Mouse (Mus musculus): ENCODE results near the gene Gm5475.

Gene Gm5475

DNA sequence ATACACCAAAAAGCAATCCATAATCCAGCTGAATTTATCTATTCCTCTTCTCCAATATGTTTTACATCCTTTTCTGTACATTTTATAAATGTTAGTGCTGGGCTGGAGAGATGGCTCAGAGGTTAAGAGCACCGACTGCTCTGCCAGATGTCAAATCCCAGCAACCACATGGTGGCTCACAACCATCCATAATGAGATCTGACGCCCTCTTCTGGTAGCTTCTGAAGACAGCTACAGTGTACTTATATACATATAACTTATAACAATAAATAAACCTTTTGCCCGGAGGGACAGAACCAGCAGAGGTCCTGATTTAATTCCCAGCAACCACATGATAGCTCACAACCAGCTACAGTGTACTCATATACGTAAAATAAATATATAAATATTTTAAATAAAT, 26.6 kb downstream of the Gm5475 start:
- no peak for DNase-seq (ENCODE audit: low spot score)

- no peak for DNase-seq (ENCODE audit: low spot score)
Observed at GRCm38 (mm10) chr15:100449495-100449894, 27.5 kb downstream of the Gm5475 start.

GRCm38 (mm10) chr15:100451245-100451644, 29.3 kb downstream of the Gm5475 start:
- no peak for DNase-seq (ENCODE audit: low spot score)

DNA sequence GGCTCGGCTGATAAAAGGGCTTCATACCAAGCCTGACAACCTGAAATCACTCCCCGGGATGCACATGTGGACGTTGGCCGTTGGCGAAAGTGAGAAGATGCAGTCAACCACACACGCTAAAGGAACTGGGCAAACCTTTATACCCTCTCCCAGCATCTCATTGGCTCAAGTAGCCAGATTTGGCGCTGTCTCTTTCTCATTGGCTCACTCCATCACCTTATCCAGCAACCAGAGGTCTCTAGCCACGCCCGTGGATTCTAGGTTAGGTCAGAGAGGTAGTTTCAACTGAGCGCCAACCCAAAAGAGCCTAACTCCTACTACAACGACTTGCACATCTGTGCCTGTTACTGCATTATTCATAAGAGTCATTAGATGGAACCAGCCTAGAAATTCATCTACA, 30.5 kb downstream of the Gm5475 start:
- DNase-seq (ENCODE audit: low spot score), result no peak

GRCm38 (mm10) chr15:100456356-100456991, 34.5 kb downstream of the Gm5475 start:
- DNase-seq (ENCODE audit: low spot score), result no peak

GRCm38 (mm10) chr15:100457340-100457739, 35.4 kb downstream of the Gm5475 start:
- DNase-seq (ENCODE audit: low spot score), result peak; percentile 76

GRCm38 (mm10) chr15:100458055-100458454, 36.1 kb downstream of the Gm5475 start:
- DNase-seq (ENCODE audit: low spot score), result peak; percentile 54

GRCm38 (mm10) chr15:100460942-100461341, 39.0 kb downstream of the Gm5475 start:
- DNase-seq (ENCODE audit: low spot score), result peak; percentile 17

DNA sequence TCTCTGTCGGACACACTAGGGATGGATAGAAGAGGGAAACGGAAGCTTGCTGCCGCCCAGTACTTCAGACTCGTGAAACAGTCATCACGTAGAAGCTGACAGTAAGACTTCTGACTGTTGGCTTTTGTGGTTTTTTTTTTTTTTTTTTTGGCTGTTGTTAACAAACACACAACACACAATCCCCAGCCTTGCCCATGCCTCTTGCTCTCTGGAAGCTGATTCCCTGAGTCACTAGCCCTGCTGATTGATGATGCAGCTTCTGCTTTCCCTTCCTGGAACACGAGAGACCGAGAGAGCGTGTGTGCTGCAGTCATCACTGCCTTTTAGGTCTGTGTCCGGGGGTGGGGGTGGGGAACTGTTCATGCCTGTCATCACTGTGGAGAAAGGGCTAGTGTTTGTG, 39.7 kb downstream of the Gm5475 start:
- no peak for DNase-seq (ENCODE audit: low spot score)

GRCm38 (mm10) chr15:100462086-100462485, 40.1 kb downstream of the Gm5475 start:
- no peak for DNase-seq (ENCODE audit: low spot score)

DNA sequence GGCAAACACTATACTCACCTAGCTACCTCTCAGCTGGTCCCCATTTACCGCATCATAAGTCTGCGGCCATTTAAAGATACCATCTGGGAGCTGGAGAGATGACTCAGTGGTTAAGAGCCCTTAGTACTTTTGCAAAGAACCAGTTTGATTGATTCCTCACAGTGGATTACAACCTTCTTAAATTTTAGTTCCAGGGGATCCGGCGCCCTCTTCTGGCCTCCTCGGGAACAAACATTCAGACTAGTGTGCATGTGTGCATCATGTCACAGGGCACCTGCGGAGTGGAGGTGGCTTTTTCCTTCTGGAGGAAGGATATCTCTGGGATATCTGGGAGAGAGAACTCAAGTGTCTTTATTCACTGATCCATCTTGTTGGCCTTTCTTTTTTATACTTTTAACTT, 41.8 kb downstream of the Gm5475 start:
- DNase-seq (ENCODE audit: low spot score), result peak; percentile 60

- no peak for DNase-seq (ENCODE audit: low spot score)
Observed at GRCm38 (mm10) chr15:100465432-100465831, 43.5 kb downstream of the Gm5475 start.

DNA sequence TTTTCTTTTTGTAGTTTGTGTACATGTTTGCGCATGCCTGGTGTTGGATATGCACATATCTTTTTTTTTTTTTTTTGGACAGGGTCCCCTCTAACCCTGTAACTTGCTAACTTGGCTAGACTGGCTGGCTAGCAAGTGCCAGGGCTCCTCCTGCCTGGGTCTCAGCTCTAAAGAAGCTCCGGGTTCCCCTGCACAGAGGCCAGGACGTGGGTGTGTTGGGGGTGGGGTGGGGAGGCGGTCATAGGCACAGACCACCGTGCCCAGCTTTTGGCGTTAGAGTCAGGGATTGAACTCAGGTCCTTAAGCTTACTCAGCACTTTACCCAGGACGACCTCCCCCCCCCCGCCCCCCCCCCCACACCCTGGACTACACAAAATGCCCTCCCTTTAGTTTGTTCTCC, 45.8 kb downstream of the Gm5475 start:
- DNase-seq (ENCODE audit: low spot score), result no peak

GRCm38 (mm10) chr15:100468295-100469188, 46.6 kb downstream of the Gm5475 start, which contains the start of gene Letmd1:
Gene Letmd1 (plus strand): TSS chr15:100469023.
- DNase-seq (ENCODE audit: low spot score), result peak; percentile 75

DNA sequence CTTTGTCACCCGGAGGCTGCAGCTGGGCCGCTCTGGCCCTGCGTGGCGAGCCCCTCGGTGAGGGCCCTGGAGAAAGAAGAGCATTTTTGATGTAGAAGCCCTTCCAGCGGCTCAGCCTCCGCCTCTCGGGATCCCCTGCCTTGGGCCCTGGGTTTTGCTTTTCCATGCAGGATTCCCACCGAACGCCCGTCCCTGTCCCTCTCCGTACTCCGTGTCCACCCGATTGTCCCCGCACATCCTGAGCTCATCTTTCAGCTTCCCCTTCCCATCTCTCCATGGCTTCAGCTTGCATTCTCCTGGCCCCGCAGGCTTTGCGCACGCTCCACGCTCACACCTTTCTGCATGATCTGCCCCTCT, 47.2 kb downstream of the Gm5475 start:
- DNase-seq (ENCODE audit: low spot score), result no peak

GRCm38 (mm10) chr15:100470037-100470436, 48.1 kb downstream of the Gm5475 start:
- DNase-seq (ENCODE audit: low spot score), result no peak

DNA sequence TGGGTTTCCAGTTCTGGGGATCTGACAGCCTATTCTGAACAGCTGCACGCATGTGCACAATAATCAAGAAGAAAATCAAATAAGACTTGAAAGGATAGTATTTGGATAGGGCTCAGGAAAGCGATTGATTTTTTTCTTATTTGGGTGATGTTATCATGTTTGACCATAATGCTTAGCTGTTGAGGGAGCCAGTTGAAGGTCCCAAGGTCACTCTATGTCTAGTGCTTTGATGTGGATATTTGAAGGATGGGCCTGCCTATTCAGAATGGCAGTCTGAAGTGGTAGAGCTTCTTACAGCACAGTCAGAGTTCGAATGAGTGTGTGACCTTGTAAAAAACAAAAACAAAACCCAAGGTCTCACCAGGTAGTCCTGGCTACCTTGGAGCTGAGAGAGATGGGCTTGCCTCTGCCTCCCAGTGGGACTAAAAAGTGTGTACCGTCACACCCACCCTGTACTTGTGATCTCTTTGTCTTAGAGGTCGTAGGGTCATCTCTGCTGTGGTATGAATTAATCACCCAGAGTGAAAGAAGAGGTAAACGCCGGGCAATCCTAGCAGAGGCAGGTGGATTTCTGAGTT, 52.1 kb downstream of the Gm5475 start:
- DNase-seq (ENCODE audit: low spot score), result no peak
